Mouse (Mus musculus): Measurements from ENCODE around the gene Asic2. TPM values are rescaled to one million over a fixed set of nuclear protein-coding genes. Genes with fewer than 3 reads are reported as not detected.

Asic2 gene
- polyA plus RNA-seq, 1 experiment from 2014 or later: 3.1 TPM

DNA sequence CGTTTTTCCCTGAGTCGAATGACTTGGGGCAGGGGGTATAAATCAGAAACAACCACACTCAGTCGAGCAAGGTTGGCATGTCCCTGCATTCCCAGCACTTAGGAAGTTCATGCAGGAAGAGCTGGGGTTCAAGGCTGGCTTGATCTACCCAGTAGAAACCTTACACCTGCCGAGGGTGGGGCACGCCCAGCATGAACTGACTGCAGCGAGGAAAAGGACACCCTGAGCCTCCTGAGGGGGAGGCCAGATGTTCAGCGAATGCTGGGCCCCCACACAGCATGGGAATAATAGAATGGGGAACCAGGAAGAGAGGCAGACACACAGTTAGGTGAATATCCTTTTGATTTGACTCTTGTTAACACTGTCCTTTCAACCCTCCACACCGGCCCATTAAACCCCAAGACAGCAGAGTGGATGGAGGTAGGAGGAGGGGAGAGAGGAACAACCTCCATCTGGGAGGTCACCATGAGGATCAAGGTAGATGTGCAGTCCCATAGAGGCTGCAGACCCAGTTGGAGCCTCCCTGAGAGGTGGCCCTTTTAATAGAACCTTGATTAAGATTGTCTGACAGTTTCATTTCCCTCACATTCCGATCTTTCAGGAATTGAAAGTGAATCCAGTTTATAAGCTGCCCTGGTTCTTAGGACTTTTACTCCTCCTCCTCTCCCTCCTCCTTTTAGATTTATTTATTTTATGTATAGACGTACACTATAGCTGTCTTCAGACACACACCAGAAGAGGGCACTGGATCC, 354.2 kb downstream of the Asic2 start:
- 29% methylated on average over 10 of the region's 10 CpGs for WGBS
- ATAC-seq (ENCODE audit: low FRiP score, low read depth): no peak; the same call in 1 of the 2 replicates
- no peak overlapping the region for H3K27ac ChIP-seq (replicated peaks)
- peaks cover 23% of the 10 kb centered on the region for H3K27me3 ChIP-seq
- no peaks in the 10 kb centered on the region for H3K9me3 ChIP-seq
- peak overlapping the region; percentile 21; the same call in 1 of the 2 replicates for H3K9ac ChIP-seq (replicated peaks)
- H3K4me1 ChIP-seq: peaks cover 19% of the 10 kb centered on the region
- 0 out of 2 replicates have a peak overlapping the region, but pooled peaks have one; percentile 32 for H3K4me3 ChIP-seq
- peak overlapping the region; percentile 57 for H3K4me2 ChIP-seq (replicated peaks)
- no peaks in the 10 kb centered on the region for H3K36me3 ChIP-seq

DNA sequence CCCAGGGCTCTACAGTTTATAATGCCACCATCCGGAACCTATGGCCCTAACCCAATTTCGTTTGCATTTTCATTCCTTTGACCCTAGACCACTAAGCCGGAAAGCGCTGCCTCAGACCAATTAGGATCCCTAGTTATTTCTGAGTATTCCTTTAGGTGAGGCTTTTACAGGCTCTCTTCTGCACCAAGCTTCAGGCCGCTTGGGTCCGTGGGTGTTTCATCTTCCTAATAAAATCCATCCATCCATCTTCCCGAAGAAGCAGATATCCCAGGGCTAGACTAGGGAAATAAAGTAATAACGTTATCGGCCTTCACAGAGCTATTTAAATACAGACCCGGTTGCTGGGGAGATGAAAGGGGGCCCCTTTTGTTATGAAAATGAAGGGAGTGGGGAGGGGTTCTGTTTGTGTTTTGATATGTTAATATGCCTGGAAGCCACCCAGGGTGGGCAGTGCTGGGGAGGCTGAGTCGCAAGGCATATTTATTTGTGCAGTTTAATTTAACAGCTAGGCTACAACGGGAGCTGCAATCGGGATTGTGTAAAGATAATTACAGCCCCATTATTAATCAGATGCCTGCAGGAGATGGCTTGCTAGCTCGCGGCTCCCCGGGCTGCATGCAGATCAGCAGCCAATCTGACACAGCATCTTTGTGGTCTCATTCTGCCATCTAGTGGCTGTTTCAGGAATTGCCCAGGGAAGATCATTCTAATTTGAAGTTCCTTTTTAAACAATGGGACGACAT, 355.3 kb downstream of the Asic2 start:
- ATAC-seq (ENCODE audit: low FRiP score, low read depth): peak; percentile 89
- Histone ChIP-seq H3K36me3 (no peaks in the 10 kb centered on the region), H3K27me3 (peaks cover 23% of the 10 kb centered on the region)

DNA sequence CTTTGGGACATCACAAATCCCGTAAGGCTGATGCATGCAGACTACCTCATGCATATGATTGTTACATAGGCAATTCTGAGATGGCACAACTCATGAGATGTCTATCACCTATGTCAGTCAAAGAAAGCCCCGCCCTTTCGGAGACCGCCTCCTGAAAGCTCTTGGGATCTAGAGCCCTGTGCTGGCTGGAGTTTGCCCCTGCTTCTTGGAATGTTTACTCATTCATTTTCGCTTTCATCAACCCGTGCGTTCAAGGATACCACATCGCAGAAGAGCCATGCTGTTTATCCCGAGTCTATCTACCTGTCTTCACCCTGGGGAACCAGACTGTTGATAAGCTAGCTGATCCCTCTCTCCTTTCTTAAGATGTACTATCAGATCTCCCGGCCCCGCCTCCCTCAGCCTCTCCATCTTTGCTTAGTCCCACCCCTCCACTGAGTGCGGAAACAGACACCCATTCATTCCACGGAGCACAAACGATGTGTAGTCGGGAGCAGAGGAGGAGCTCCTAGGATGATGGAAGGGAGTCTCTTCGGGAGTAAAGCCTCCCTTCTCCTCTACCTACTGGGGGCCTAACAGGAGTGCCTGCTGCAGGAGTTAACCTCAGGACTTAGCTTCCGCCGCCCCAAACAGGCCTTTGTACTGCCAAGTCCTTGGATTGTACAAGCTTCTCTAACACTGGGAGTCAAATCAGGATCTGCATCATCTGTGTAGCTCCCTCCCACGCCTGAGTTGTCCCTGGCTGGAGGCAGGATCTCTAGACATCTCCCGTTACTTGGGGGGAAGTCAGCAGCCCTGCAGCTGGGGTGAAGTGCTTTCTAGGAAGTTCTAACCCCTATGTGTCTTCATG, 356.1 kb downstream of the Asic2 start:
- Histone ChIP-seq H3K4me3 (peak overlapping the region; percentile 32), H3K9ac (replicated peaks) (0 out of 2 replicates have a peak overlapping the region, but pooled peaks have one; percentile 32), H3K27me3 (peaks cover 23% of the 10 kb centered on the region), H3K27ac (replicated peaks) (peak overlapping the region; percentile 91), H3K9me3 (no peaks in the 10 kb centered on the region), H3K36me3 (no peaks in the 10 kb centered on the region), H3K4me1 (peaks cover 19% of the 10 kb centered on the region), H3K4me2 (replicated peaks) (peak overlapping the region; percentile 57)
- 7% methylated on average over 20 of the region's 20 CpGs for WGBS
- ATAC-seq (ENCODE audit: low FRiP score, low read depth): peak; percentile 68

More for the DNA sequence above, 355.3 kb downstream of the Asic2 start:
- Histone ChIP-seq H3K27ac (replicated peaks) (peak overlapping the region; percentile 91), H3K4me2 (replicated peaks) (peak overlapping the region; percentile 57), H3K9ac (replicated peaks) (peak overlapping the region; percentile 32; the same call in 1 of the 2 replicates), H3K4me1 (peaks cover 19% of the 10 kb centered on the region), H3K9me3 (no peaks in the 10 kb centered on the region), H3K4me3 (peak overlapping the region; percentile 32)
- under 1% methylated on average over 17 of the region's 17 CpGs for WGBS

DNA sequence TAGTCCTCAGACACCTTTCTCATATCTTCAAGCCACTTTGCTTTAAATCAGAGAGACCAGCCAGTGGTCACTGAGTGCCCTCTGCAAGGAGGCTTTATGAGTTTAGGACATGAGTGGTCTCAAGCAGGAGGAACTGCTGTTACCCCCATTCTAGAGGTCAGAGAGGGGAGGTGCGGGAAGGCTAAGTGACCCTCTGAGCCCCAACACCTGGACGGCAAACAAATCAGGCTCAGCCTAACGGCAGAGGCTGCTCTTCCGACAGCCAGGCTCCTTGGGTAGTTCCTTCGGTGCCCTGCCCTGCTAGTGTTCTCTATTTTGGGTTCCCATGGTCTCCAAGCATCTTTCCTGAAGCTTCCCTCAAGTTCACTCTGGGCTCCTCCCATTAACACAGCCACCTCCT, 357.8 kb downstream of the Asic2 start:
- no peak overlapping the region for H3K4me3 ChIP-seq
- no peaks in the 10 kb centered on the region for H3K9me3 ChIP-seq
- no peak overlapping the region for H3K27ac ChIP-seq (replicated peaks)
- no peaks in the 10 kb centered on the region for H3K36me3 ChIP-seq
- no peak for ATAC-seq (ENCODE audit: low FRiP score, low read depth)
- 82% methylated on average over 5 of the region's 5 CpGs for WGBS
- H3K27me3 ChIP-seq: peaks cover 20% of the 10 kb centered on the region
- no peak overlapping the region for H3K4me2 ChIP-seq (replicated peaks)
- H3K4me1 ChIP-seq: peaks cover 19% of the 10 kb centered on the region
- H3K9ac ChIP-seq (replicated peaks): no peak overlapping the region

DNA sequence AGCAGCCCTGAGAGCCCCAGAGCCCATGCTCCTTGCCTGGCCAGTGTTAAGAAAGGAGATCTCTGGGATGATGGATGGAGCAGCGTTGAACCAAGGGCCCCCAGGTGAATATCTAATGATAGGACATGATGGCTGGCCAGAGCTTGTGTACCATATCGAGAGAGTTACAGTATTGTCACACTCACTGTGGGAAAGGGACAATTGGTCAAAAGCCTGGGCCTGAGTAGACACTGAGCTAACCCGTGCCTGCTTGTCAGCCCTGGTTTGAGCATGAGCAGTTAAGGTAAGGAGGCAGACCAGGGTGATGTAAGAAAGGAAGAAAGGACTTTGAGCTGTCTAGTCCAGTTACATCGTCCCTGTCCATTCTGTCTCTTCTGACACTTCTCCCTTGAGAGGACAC, 365.3 kb downstream of the Asic2 start:
- Histone ChIP-seq H3K27ac (replicated peaks) (no peak overlapping the region), H3K4me3 (no peak overlapping the region), H3K4me1 (no peaks in the 10 kb centered on the region), H3K9me3 (no peaks in the 10 kb centered on the region), H3K9ac (replicated peaks) (no peak overlapping the region), H3K27me3 (no peaks in the 10 kb centered on the region), H3K4me2 (replicated peaks) (no peak overlapping the region), H3K36me3 (no peaks in the 10 kb centered on the region)
- no peak for ATAC-seq (ENCODE audit: low FRiP score, low read depth)
- WGBS: 86% methylated on average over 4 of the region's 4 CpGs

DNA sequence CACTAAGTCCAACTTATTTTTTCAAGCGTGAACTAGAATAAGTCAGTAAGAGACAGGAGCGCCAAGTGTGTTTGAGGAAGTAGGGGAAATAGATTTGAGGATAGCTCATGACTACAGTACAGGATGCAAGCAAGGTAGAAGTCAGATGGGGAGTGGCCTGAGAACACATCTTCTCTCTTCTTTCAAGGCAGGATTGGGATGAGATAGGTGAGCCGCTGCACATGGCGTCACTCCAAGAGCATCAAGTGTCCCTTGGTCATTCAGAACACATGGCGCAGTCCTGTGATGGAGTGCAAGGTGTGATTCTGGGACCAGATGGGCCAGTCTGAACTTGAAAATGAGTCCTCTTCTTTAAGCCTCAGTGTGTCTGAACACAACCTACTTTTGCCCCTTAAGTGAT, 366.5 kb downstream of the Asic2 start:
- Histone ChIP-seq H3K4me3 (no peak overlapping the region), H3K27ac (replicated peaks) (no peak overlapping the region), H3K9me3 (no peaks in the 10 kb centered on the region), H3K9ac (replicated peaks) (no peak overlapping the region), H3K4me2 (replicated peaks) (no peak overlapping the region), H3K4me1 (no peaks in the 10 kb centered on the region), H3K36me3 (no peaks in the 10 kb centered on the region), H3K27me3 (no peaks in the 10 kb centered on the region)
- ATAC-seq (ENCODE audit: low FRiP score, low read depth): no peak
- WGBS: 92% methylated on average over 5 of the region's 5 CpGs

DNA sequence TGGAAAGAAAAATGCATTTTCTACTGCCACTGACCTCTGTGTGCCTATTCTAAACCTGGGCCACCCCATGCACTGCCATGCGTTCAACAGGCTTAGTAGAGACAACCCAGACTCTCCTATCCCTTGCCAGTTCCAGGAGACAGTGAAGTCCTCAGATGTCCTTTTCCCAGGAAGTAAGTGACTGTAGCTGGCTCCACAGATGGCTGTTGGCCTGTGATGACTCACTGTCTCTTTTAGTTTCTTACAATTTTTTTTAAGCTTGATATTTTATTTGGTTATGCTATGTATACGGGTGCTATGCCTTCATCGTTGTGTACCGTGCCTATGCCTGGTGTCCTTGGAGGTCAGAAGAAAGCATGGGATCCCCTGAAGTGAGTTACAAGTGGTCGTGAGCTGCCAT, 370.7 kb downstream of the Asic2 start:
- Histone ChIP-seq H3K9ac (replicated peaks) (no peak overlapping the region), H3K27ac (replicated peaks) (no peak overlapping the region), H3K4me2 (replicated peaks) (no peak overlapping the region), H3K4me3 (no peak overlapping the region), H3K4me1 (no peaks in the 10 kb centered on the region; the same call in 1 of the 2 replicates), H3K9me3 (no peaks in the 10 kb centered on the region), H3K27me3 (peaks cover 4% of the 10 kb centered on the region; the same call in 1 of the 2 replicates), H3K36me3 (no peaks in the 10 kb centered on the region)
- ATAC-seq (ENCODE audit: low FRiP score, low read depth): no peak
- 90% methylated on average over 5 of the region's 5 CpGs for WGBS

DNA sequence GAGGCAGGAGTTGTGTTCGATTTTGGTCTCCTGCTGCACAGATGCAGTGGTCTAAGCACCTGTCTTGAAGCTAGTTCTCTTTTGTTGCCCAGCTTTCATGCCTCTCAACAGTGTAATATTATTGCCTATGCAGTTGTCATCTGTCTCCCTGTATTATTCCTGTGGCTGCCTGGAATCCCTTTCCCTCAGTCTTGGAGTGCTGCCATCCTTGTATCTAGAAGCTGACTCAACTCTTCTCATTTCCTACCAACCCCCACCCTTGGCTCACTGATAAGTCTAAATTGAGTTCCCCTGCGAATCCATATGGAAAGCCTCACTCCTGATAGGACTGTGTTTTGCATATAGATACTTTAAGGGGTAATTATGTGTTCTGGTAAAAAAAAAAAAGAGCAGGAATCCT, 373.0 kb downstream of the Asic2 start:
- Histone ChIP-seq H3K4me2 (replicated peaks) (no peak overlapping the region), H3K27me3 (peaks cover 4% of the 10 kb centered on the region; the same call in 1 of the 2 replicates), H3K4me3 (no peak overlapping the region), H3K36me3 (no peaks in the 10 kb centered on the region), H3K27ac (replicated peaks) (no peak overlapping the region), H3K4me1 (peaks cover 10% of the 10 kb centered on the region; the same call in 1 of the 2 replicates), H3K9ac (replicated peaks) (no peak overlapping the region), H3K9me3 (no peaks in the 10 kb centered on the region)
- 90% methylated on average over 2 of the region's 2 CpGs for WGBS
- ATAC-seq (ENCODE audit: low FRiP score, low read depth): no peak

DNA sequence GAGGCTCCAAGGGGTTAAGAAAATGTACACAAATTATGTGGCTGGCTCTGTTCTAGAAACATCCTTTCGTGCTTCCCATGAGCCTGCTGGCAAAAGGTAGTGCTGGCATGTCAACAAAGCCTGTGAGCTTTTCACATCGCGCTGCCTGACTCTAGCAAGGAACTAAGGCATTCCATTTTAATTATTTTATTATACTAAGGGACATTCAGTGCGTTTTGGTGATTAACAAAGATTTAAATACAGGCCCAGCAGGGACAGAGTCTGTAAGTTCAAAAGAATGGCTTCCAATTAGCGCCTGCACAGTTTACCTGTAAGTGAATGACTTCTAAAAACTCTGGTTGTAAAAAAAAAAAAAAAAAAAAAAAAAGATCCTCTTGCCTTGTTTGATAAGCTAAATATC, 375.5 kb downstream of the Asic2 start:
- H3K36me3 ChIP-seq: no peaks in the 10 kb centered on the region
- peaks cover 4% of the 10 kb centered on the region; the same call in 1 of the 2 replicates for H3K27me3 ChIP-seq
- no peaks in the 10 kb centered on the region for H3K9me3 ChIP-seq
- peaks cover 26% of the 10 kb centered on the region; the same call in 1 of the 2 replicates for H3K4me1 ChIP-seq
- H3K9ac ChIP-seq (replicated peaks): no peak overlapping the region
- no peak overlapping the region for H3K27ac ChIP-seq (replicated peaks)
- ATAC-seq (ENCODE audit: low FRiP score, low read depth): no peak
- H3K4me3 ChIP-seq: no peak overlapping the region
- 66% methylated on average over 5 of the region's 5 CpGs for WGBS
- no peak overlapping the region for H3K4me2 ChIP-seq (replicated peaks)

DNA sequence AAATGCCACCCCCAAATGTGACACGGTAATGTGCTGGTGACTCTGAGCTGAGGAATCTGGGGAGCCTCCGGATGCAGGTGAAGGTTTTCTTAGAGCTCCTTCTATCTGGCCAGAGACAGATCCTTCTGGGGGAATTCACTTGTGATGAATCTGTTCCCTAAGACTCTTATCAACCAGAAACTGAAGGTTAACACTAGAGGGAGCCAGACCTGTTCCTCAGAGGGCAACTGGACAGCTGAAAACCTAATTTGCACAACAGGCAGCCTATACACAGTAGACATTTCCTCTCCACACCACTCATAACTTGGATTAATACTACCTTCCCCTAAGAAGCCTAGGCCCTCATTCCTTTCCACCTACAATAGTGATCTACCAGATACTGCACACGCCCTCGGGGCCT, 377.3 kb downstream of the Asic2 start:
- H3K36me3 ChIP-seq: no peaks in the 10 kb centered on the region
- WGBS: 78% methylated on average over 4 of the region's 4 CpGs
- H3K4me3 ChIP-seq: no peak overlapping the region
- no peak overlapping the region for H3K4me2 ChIP-seq (replicated peaks)
- peaks cover 26% of the 10 kb centered on the region; the same call in 1 of the 2 replicates for H3K4me1 ChIP-seq
- no peak overlapping the region for H3K27ac ChIP-seq (replicated peaks)
- ATAC-seq (ENCODE audit: low FRiP score, low read depth): no peak
- peaks cover 3% of the 10 kb centered on the region; the same call in 1 of the 2 replicates for H3K27me3 ChIP-seq
- no peaks in the 10 kb centered on the region for H3K9me3 ChIP-seq
- no peak overlapping the region for H3K9ac ChIP-seq (replicated peaks)

DNA sequence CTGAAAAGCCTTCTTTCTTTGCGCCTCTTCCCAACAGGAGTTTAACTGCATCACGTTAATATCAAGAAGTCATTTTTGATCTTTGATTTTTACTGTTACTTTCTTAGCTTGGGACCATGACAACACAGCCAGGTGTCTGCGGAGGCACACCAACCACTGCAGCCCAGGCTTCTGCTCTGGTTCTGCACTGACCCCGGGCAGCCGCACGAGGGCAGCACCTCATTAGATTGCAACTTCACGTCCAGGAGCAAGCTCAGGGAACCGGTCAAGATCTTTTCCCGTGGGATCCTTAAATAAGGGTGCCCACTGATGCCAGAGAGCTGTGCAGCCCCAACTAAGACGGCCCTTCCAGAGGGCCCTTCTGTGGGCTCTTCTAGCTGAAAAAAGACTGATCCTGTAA, 379.6 kb downstream of the Asic2 start:
- Histone ChIP-seq H3K4me3 (no peak overlapping the region), H3K27me3 (peaks cover 4% of the 10 kb centered on the region; the same call in 1 of the 2 replicates), H3K4me2 (replicated peaks) (no peak overlapping the region), H3K27ac (replicated peaks) (no peak overlapping the region; the same call in 1 of the 2 replicates), H3K4me1 (peaks cover 26% of the 10 kb centered on the region; the same call in 1 of the 2 replicates), H3K9ac (replicated peaks) (no peak overlapping the region), H3K36me3 (no peaks in the 10 kb centered on the region), H3K9me3 (no peaks in the 10 kb centered on the region)
- no peak for ATAC-seq (ENCODE audit: low FRiP score, low read depth)
- 10% methylated on average over 10 of the region's 10 CpGs for WGBS
